Mouse (Mus musculus) intestine, embryonic 15.5 days (tissue): ENCODE results near the gene Smim24. TPM values are rescaled to one million over a fixed set of nuclear protein-coding genes. Genes with fewer than 3 reads are reported as not detected.
A peak's percentile ranks its signal among the peaks of the same experiment; 100 is the strongest.

Source experiments
- ATAC-seq: fragments of 200-750 bp; cut with Nextera tagmentation; 2 replicates; pipeline ENCODE4 v1.8.0; 2017; ENCODE audit warnings: moderate TSS enrichment, moderate library complexity
- H3K27ac ChIP-seq: fragments of 300-500 bp; sonication (generic); 2 replicates; pipeline ENCODE4 v1.5.1; 2015; ENCODE audit warnings: mild to moderate bottlenecking, inconsistent platforms
- H3K27me3 ChIP-seq: fragments of 300-500 bp; sonication (generic); replicated peaks from 2 replicates; pipeline ENCODE4 v1.6.1; 2015; ENCODE audit warnings: inconsistent platforms
- H3K36me3 ChIP-seq: fragments of 300-500 bp; sonication (generic); 2 replicates; pipeline ENCODE4 v1.6.1; 2015; ENCODE audit warnings: inconsistent platforms
- H3K4me1 ChIP-seq: fragments of 300-500 bp; sonication (generic); replicated peaks from 2 replicates; pipeline ENCODE4 v1.6.1; 2015; ENCODE audit warnings: inconsistent platforms
- H3K4me2 ChIP-seq: fragments of 300-500 bp; sonication (generic); replicated peaks from 2 replicates; pipeline ENCODE4 v1.6.1; 2015; ENCODE audit warnings: mild to moderate bottlenecking, inconsistent platforms
- H3K4me3 ChIP-seq: fragments of 300-500 bp; sonication (generic); replicated peaks from 2 replicates; pipeline ENCODE4 v1.5.1; 2015; ENCODE audit warnings: inconsistent platforms
- H3K9ac ChIP-seq: fragments of 300-500 bp; sonication (generic); 2 replicates; pipeline ENCODE4 v1.6.1; 2015; ENCODE audit warnings: inconsistent platforms
- H3K9me3 ChIP-seq: fragments of 300-500 bp; sonication (generic); 2 replicates; pipeline ENCODE4 v1.6.1; 2016; ENCODE audit warnings: inconsistent platforms
- WGBS: fragments of 180-500 bp; shearing (Covaris S2); methylation state at CpG from one replicate; pipeline ENCODE4 v1.1.7; 2015; 5-methylcytosine and 5-hydroxymethylcytosine counted together
- polyA plus RNA-seq: library from polyadenylated mRNA; unstranded; fragments of >200 nt; fragmentation: Nextera tagmentation; extraction: Ambion mirVana; gene quantifications from 2 replicates; pipeline ENCODE4 v1.2.1, GENCODE M21; 2015

The Smim24 gene
- polyA plus RNA-seq, 1 experiment from 2014 or later, result 235 TPM

- H3K9me3 ChIP-seq, result no peaks in the 10 kb centered on the region
- peak overlapping the region; percentile 91 for H3K27ac ChIP-seq
- H3K27me3 ChIP-seq, result 0 out of 2 replicates have a peak, but pooled peaks cover 2% of the 10 kb centered on the region
- H3K4me2 ChIP-seq, result peak overlapping the region; percentile 95
- under 1% methylated on average over 20 of the region's 20 CpGs for WGBS
- no peaks in the 10 kb centered on the region for H3K36me3 ChIP-seq
- ATAC-seq, result peak; percentile 50
- H3K4me1 ChIP-seq, result peaks cover 53% of the 10 kb centered on the region
- peak overlapping the region; percentile 76 for H3K9ac ChIP-seq
- H3K4me3 ChIP-seq, result peak overlapping the region; percentile 74
Observed at GRCm38 (mm10) chr10:81429605-81430061, 36.8 kb downstream of the Smim24 start.

DNA sequence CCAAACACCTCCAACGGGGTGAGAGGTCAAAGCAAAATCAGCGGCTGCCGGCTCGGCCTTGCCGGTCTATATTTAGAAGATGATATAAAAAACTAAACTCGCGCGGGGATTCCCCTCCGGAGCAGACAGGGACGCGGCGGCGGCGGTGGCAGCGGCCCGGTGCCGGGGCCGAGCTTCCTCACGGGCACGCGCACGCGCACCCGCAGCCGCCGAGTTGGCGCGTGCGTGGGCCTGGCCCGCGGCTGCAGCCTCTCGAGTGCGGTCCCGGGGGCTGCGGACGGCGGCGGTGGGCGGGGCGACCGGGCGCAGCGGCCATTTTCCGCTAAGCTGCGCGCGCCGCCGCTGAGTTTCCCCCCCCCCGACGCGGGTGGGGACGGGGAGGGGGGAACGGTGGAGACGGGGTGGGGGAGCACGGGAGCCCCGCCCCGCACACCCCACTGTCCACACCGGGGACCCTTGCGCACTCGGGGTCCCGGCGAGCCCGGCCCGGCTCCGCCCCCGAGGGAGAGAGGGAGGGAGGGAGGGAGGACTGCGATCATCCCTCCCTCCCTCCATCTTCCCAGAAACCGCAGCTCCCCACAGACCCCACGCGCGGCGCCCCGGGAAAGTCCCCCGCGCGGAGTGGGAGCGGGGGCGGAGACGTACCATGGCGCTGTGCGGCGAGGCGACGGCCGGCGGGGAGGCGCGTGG lies 37.4 kb downstream of the Smim24 start:
- peak overlapping the region; percentile 74 for H3K4me3 ChIP-seq
- peak; percentile 20 for ATAC-seq
- peak overlapping the region; percentile 76 for H3K9ac ChIP-seq
- 0 out of 2 replicates have a peak, but pooled peaks cover 3% of the 10 kb centered on the region for H3K27me3 ChIP-seq
- no peaks in the 10 kb centered on the region for H3K36me3 ChIP-seq
- peak overlapping the region; percentile 91 for H3K27ac ChIP-seq
- no peaks in the 10 kb centered on the region for H3K9me3 ChIP-seq
- H3K4me1 ChIP-seq, result peaks cover 48% of the 10 kb centered on the region
- under 1% methylated on average over 48 of the region's 89 CpGs for WGBS
- peak overlapping the region; percentile 95 for H3K4me2 ChIP-seq

GRCm38 (mm10) chr10:81430831-81431525 lies 38.1 kb downstream of the Smim24 start:
- Histone ChIP-seq H3K27ac (peak overlapping the region; percentile 91), H3K9ac (peak overlapping the region; percentile 76), H3K27me3 (0 out of 2 replicates have a peak, but pooled peaks cover 5% of the 10 kb centered on the region), H3K4me2 (peak overlapping the region; percentile 95), H3K36me3 (no peaks in the 10 kb centered on the region), H3K4me1 (peaks cover 44% of the 10 kb centered on the region), H3K4me3 (peak overlapping the region; percentile 74), H3K9me3 (no peaks in the 10 kb centered on the region)
- peak; percentile 17 for ATAC-seq
- WGBS, result 2% methylated on average over 53 of the region's 70 CpGs

DNA sequence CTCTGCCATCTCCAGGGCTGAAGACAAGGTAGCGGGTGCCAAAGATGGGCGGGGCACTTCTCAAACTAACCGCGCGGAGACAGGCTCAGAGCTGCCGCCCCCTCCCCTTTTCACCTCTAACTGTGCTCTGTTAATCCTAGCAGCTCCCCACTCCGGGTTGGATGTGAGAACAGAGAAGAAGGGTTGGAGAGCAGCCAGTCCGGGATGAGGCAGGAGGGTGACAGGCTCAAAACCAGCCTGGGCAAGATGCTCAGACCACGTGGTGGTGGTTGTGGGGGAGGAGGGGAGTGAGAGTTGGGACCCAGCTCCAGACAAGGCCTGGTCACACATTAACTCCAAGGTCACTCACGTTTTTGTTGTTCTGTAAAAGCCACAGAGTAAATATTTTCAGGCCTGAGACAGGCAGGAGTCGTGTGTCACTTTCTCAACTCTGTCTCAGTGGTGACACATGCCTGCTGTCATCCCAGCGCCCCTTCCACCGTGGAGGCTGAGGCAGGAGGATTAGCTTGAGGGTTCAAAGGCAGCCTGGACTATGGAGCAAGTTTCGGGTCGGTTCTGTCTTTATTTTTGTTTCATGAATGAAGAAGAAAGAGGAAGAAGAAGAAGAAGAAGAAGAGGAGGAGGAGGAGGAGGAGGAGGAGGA lies 38.8 kb downstream of the Smim24 start:
- WGBS, result 15% methylated on average over 15 of the region's 15 CpGs
- no peaks in the 10 kb centered on the region for H3K36me3 ChIP-seq
- peak overlapping the region; percentile 95 for H3K4me2 ChIP-seq
- H3K4me1 ChIP-seq, result peaks cover 44% of the 10 kb centered on the region
- no peak for ATAC-seq
- H3K27ac ChIP-seq, result no peak overlapping the region
- H3K4me3 ChIP-seq, result peak overlapping the region; percentile 74; the same call in 1 of the 2 replicates
- H3K9ac ChIP-seq, result no peak overlapping the region
- no peaks in the 10 kb centered on the region for H3K9me3 ChIP-seq
- H3K27me3 ChIP-seq, result 0 out of 2 replicates have a peak, but pooled peaks cover 7% of the 10 kb centered on the region

DNA sequence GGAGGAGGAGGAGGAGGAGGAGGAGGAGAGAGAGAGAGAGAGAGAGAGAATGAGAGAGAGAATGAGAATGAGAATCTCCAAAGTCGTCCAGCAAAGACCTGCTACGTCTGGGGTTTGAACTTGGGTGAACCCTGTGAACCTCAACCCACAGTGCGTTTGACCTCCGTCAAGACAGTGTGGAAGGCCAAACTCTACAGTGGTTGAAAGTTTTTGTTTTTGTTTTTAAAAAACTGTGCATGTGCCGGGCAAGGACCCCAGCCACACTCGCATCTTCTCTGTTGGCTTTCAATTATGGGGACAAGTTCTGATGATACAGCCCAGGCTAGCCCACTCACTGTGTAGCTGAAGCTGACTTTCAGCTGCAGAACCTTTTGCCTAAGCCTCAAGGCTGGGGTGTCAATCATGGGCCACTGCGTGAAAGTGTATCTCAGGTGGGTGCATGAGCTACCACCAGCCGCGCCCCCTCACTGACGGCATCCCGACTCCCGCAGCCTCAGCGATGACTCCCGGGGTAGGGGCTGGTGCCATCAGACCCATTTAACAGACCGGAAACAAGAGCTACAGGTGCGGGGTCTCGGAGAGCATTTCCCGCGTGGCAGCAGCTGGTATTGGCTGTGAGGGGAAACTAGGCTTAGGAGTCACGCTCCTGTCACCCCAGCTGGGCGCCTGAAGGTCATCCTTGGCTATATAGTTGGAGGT lies 39.5 kb downstream of the Smim24 start:
- Histone ChIP-seq H3K4me3 (no peak overlapping the region), H3K4me2 (peak overlapping the region; percentile 61), H3K27me3 (0 out of 2 replicates have a peak, but pooled peaks cover 7% of the 10 kb centered on the region), H3K4me1 (peaks cover 41% of the 10 kb centered on the region), H3K27ac (no peak overlapping the region), H3K36me3 (no peaks in the 10 kb centered on the region), H3K9me3 (no peaks in the 10 kb centered on the region), H3K9ac (no peak overlapping the region)
- no peak; the same call in 1 of the 2 replicates for ATAC-seq
- 63% methylated on average over 21 of the region's 21 CpGs for whole genome bisulfite sequencing

DNA sequence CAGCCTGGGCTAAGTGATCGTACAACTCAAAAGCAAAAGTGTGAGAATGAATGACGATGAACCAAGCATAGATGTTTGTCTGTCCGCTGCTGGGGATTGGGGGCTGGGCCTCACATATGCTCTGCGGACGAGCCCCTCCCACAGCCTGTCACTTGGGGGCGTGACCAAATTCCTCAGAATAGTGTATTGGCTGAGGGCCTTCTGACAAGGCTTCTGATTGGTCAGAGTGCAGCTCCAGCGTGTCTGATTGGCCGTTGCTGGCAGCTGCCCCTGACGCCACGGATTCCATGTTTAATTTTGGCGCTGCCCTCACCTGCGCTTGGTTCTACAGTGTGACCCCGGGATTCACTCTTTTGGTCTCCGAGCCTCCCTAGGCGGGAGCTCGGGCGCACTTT lies 40.0 kb downstream of the Smim24 start:
- peak overlapping the region; percentile 35 for H3K9ac ChIP-seq
- H3K36me3 ChIP-seq, result no peaks in the 10 kb centered on the region
- peaks cover 39% of the 10 kb centered on the region for H3K4me1 ChIP-seq
- H3K4me2 ChIP-seq, result peak overlapping the region; percentile 61
- H3K27ac ChIP-seq, result no peak overlapping the region
- H3K4me3 ChIP-seq, result peak overlapping the region; percentile 27
- H3K27me3 ChIP-seq, result 0 out of 2 replicates have a peak, but pooled peaks cover 7% of the 10 kb centered on the region
- peak; percentile 83 for ATAC-seq
- WGBS, result 3% methylated on average over 17 of the region's 17 CpGs
- H3K9me3 ChIP-seq, result no peaks in the 10 kb centered on the region

GRCm38 (mm10) chr10:81433541-81434289 lies 40.9 kb downstream of the Smim24 start:
- no peak overlapping the region for H3K9ac ChIP-seq
- no peak overlapping the region for H3K4me3 ChIP-seq
- no peaks in the 10 kb centered on the region for H3K36me3 ChIP-seq
- H3K27me3 ChIP-seq, result 0 out of 2 replicates have a peak, but pooled peaks cover 7% of the 10 kb centered on the region
- 73% methylated on average over 26 of the region's 26 CpGs for WGBS
- ATAC-seq, result no peak
- peaks cover 39% of the 10 kb centered on the region for H3K4me1 ChIP-seq
- no peaks in the 10 kb centered on the region for H3K9me3 ChIP-seq
- no peak overlapping the region for H3K27ac ChIP-seq
- peak overlapping the region; percentile 61; the same call in 1 of the 2 replicates for H3K4me2 ChIP-seq

GRCm38 (mm10) chr10:81434361-81435263 lies 41.8 kb downstream of the Smim24 start:
- no peak for ATAC-seq
- Histone ChIP-seq H3K9me3 (no peaks in the 10 kb centered on the region), H3K4me3 (no peak overlapping the region), H3K9ac (no peak overlapping the region), H3K27me3 (0 out of 2 replicates have a peak, but pooled peaks cover 7% of the 10 kb centered on the region), H3K4me2 (no peak overlapping the region), H3K4me1 (peaks cover 32% of the 10 kb centered on the region), H3K36me3 (no peaks in the 10 kb centered on the region), H3K27ac (no peak overlapping the region)
- WGBS, result 46% methylated on average over 15 of the region's 15 CpGs

DNA sequence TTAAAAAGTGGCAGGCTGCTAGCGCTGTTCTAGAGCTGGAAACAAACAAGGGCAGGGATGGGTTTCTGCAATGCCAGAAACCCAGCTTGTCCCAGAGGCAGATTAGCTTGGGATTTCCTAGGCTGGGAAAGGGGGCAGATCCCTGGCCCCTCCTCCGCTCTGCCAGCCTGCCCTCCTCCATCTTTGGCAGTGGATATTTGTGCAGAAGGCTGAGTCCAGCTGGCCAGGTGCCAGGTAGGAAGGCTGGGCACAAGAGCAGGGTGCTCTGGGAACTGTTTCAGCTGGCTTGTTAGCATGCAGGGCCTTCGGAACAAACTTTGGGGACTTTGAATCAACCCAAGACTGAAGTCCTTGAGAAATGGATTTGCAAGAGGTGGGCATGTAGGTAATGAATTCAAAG lies 42.6 kb downstream of the Smim24 start:
- no peaks in the 10 kb centered on the region for H3K36me3 ChIP-seq
- ATAC-seq, result no peak
- 0 out of 2 replicates have a peak, but pooled peaks cover 7% of the 10 kb centered on the region for H3K27me3 ChIP-seq
- 70% methylated on average over 3 of the region's 3 CpGs for WGBS
- H3K4me1 ChIP-seq, result peaks cover 29% of the 10 kb centered on the region
- no peaks in the 10 kb centered on the region for H3K9me3 ChIP-seq
- H3K27ac ChIP-seq, result no peak overlapping the region
- peak overlapping the region; percentile 17; the same call in 1 of the 2 replicates for H3K9ac ChIP-seq
- no peak overlapping the region for H3K4me2 ChIP-seq
- no peak overlapping the region for H3K4me3 ChIP-seq

GRCm38 (mm10) chr10:81441019-81441418 lies 48.2 kb downstream of the Smim24 start:
- Histone ChIP-seq H3K9me3 (no peaks in the 10 kb centered on the region), H3K27me3 (peaks cover under 1% of the 10 kb centered on the region; the same call in 1 of the 2 replicates), H3K9ac (no peak overlapping the region), H3K27ac (no peak overlapping the region), H3K4me1 (no peaks in the 10 kb centered on the region), H3K4me3 (no peak overlapping the region), H3K36me3 (no peaks in the 10 kb centered on the region), H3K4me2 (no peak overlapping the region)
- no peak for ATAC-seq
